Mouse (Mus musculus) testis, postnatal 14 days (tissue): ENCODE measurements around the gene Myb.

ENCODE experiments used
- DNase-seq: peaks from one replicate; pipeline ENCODE4 v3.0.0; 2021; ENCODE audit warnings: low spot score

Gene Myb

GRCm38 (mm10) chr10:21128086-21128611 is 32.6 kb downstream of the Myb start:
- no peak for DNase-seq

- DNase-seq, result no peak
These were observed 42.4 kb downstream of the Myb start for GRCm38 (mm10) chr10:21118341-21118740.

- no peak for DNase-seq
These were observed 46.3 kb downstream of the Myb start for GRCm38 (mm10) chr10:21114459-21114858.

- no peak for DNase-seq
These were observed 48.1 kb downstream of the Myb start for GRCm38 (mm10) chr10:21112689-21113088.

- DNase-seq, result no peak
These were observed 51.3 kb downstream of the Myb start for GRCm38 (mm10) chr10:21109337-21110056.

GRCm38 (mm10) chr10:21108796-21109195 is 52.0 kb downstream of the Myb start:
- no peak for DNase-seq

GRCm38 (mm10) chr10:21108182-21108581 is 52.6 kb downstream of the Myb start:
- DNase-seq, result no peak

GRCm38 (mm10) chr10:21105206-21105605 is 55.6 kb downstream of the Myb start:
- no peak for DNase-seq

- no peak for DNase-seq
These were observed 58.1 kb downstream of the Myb start for GRCm38 (mm10) chr10:21102689-21103088.

GRCm38 (mm10) chr10:21101948-21102347 is 58.8 kb downstream of the Myb start:
- no peak for DNase-seq

GRCm38 (mm10) chr10:21100646-21101249 is 60.0 kb downstream of the Myb start:
- no peak for DNase-seq

- no peak for DNase-seq
These were observed 61.3 kb downstream of the Myb start for GRCm38 (mm10) chr10:21099515-21099914.

- DNase-seq, result no peak
These were observed 65.2 kb downstream of the Myb start for GRCm38 (mm10) chr10:21095541-21095940.

- no peak for DNase-seq
These were observed 65.9 kb downstream of the Myb start for GRCm38 (mm10) chr10:21094896-21095295.

GRCm38 (mm10) chr10:21093301-21093700 is 67.5 kb downstream of the Myb start:
- no peak for DNase-seq

GRCm38 (mm10) chr10:21092501-21093270 is 68.1 kb downstream of the Myb start:
- no peak for DNase-seq

GRCm38 (mm10) chr10:21090922-21091700 is 69.7 kb downstream of the Myb start:
- no peak for DNase-seq

GRCm38 (mm10) chr10:21089541-21089940 is 71.2 kb downstream of the Myb start:
- DNase-seq, result no peak

- DNase-seq, result no peak
These were observed 73.1 kb downstream of the Myb start for GRCm38 (mm10) chr10:21087614-21088232.

GRCm38 (mm10) chr10:21085044-21085443 is 75.7 kb downstream of the Myb start:
- no peak for DNase-seq

GRCm38 (mm10) chr10:21083391-21083918 is 77.3 kb downstream of the Myb start:
- DNase-seq, result no peak
